Mouse (Mus musculus): Measurements from ENCODE around the gene Usf2.
"Not testable (repeated sequence)": the region's sequence is repeated elsewhere in the genome, so short reads cannot be mapped to it uniquely, and the experiment has no call there.

Gene Usf2

DNA sequence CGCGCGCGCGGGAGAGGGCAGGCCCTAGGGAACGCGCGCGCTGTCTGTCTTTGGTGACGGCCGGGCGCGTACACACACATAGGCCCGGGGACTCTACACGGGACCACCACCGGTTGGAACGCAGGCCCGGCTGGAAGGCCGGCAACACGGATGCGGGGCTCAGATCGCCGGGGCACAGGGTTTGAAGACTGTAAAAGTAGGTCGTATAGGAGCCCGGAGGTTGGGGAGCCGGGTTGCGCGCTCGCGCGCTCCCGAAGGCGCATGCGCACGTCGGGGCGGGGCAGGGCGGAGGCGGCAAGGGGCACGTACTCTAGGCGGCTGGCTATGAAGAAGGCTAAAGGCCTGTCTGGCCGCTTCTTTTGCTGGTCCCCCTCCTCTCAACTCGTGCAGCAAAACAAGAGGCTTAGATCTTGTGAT lies 772 bp upstream of the Usf2 start:
- DNase-seq = peak; percentile 94

DNA sequence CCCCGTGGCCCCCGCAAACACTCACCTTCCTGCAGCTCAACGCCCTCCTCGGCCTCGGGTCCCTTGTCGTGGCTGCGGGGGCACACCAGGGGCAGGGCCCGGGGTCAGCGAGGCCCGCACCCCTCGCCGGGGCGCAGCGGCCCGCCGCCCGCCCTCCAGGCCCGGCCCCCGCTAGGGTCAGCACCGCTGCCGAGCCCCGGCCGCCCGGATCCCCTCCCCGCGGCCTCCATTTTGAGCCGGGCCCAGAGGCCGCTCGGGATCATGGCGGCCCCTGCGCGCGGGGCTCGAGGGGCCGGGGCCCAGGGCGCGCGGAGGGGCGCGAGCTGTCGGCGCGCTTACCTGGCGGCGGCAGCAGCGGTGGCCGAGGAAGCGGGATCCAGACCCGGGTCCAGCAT lies 249 bp downstream of the Usf2 start:
- DNase-seq = no peak

DNA sequence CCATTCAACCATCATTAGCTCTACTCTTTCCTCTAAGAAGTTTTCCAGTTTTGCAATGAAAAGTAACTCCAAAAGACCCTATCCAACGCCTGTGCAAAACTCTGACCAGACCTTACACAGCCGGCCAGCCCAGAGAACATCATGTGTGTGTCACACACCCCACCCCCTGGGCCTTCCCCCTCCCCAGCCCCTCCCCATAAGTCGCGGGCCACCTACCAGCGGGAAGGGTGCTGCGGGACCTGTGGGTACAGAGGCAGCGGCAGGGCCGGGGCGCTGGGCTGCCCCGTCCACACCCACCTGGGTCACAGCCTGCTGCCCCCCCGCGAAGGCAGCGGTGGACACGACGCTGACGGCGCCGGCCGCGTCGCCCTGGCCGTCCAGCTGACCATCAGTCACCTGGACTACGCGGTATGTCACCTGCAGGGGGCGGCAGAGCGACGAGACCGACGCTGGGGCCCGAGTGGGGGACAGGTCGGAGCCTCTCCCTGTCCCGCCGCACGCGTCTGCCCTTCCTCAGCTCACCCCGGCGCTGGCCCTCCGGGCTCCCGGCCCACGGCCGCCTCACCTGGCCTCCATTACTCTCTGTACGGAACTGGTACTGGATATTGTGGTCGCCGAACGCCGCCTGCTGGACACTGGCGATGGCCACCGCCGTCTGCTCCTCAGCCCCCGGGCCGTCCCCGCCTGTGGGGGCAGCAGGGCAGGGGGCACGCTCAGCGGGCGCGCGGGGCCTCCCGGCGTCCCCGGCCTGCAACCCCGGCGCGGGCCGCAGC lies 833 bp downstream of the Usf2 start:
- peak; percentile 93 for DNase-seq

DNA sequence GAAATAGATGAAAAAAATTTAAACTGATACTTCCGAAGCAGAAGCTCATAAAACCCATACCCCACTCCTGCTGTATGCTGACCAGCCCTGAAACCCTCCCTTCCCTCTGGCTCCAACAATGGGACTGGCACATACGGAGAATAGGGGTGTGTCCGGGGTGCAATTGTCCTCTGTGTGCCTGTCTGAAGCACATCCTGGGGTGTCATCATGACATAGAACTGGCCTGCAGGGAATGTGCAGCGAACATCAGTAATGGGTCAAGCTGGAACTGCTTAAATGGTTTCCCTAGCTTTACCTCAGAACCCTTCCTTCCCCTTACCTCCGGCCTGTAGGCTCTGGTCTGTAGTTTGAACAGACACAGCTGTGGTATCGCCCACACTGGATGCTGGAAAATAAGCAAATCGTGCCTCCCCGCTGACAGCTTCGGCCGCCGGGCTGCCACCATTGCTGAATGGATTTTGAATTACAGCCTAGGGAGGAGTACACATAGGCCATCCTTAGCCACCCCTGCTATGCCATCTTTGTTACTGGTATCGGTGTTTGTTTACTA lies 1.6 kb downstream of the Usf2 start:
- no peak for DNase-seq

DNA sequence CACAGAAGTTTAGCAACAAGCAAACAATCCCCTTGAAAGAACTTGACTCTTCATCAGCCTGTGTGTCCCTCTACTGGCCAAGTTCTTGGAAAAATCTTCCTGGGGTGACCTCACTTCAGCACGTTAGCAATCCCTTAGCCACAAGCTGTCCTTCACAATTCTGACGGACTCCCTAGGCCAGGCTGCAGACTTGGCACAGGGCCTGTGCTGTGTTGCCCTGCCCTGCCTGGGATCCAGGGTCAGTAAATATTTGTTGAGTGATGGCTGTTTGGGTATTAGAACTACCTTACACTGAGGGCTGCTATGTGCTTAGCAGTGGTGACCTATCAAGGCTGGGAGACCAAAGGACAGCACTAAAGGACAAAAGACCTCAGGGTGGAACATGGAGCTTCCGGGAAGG lies 2.6 kb downstream of the Usf2 start:
- peak; percentile 12 for DNase-seq

DNA sequence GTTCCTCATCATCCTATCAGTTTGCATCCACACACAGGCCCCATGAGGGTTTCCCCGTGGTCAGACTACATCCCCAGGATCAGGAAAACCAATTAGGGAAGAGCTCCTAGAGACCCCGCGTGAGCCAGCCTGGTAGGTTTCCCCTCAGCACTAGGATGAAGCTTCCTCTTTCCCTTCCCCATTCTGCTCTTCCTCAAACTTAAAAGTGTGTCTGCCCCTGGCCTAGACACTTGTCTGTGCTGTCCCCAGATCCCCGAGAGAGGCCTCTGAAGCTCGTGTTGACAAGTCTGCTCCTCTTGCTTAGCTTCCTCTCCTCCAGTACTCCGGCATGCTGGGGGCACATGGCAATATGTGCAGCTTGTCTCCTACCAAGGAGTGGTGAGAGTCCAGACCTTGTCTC lies 3.1 kb downstream of the Usf2 start:
- peak; percentile 21 for DNase-seq

DNA sequence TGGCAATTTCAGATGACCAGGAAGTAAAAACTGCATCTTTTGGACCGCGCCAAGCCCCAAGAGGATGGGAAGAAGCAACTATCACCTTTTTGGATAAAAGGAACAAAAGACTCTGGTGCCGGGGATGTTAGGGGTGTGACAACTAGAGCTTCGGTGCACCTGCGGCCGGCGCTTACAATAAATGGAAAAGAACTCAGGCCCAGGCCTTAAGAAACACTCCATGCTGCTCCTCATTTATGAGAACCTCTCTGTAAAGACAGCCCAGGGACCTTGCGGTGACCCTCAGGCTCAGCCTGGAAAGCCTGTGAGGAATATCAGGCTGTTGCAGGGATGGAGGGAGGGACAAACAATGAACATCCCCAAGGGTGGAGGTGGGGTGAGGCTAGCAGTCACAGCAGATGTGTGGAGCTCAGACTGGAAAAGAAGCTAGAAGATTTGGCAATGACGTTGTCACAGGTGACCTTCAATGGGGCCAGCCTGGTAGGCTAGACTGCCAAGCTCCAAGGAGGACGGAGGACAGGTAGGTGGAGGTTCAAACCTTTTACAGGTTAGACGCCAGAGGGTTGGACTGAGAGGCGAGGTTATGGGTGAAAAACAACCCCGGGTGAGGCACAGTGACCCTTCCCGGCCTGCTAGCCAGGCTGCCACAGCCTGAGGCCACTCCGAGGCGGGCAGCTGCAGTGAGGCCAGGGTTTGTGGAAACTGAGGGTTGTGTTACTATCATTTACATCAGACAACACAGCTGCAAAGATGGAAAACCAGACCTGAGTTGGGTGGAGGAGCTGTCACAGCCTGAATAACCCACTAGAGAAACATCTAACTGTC lies 4.0 kb downstream of the Usf2 start:
- no peak for DNase-seq

DNA sequence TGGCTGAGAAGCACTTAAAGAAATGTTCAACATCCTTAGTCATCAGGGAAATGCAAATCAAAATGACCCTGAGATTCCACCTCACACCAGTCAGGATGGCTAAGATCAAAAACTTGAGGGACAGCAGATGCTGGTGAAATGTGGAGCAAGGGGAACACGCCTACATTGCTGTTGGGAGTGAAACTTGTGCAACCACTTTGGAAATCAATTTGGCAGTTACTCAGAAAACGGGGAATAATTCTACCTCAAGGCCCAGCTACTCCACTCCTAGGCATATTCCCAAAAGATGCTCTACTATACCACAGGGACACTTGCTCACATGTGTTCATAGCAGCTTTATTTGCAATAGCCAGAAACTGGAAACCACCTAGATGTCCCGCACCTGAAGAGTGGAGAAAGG lies 6.7 kb downstream of the Usf2 start:
- not testable (repeated sequence) for DNase-seq

DNA sequence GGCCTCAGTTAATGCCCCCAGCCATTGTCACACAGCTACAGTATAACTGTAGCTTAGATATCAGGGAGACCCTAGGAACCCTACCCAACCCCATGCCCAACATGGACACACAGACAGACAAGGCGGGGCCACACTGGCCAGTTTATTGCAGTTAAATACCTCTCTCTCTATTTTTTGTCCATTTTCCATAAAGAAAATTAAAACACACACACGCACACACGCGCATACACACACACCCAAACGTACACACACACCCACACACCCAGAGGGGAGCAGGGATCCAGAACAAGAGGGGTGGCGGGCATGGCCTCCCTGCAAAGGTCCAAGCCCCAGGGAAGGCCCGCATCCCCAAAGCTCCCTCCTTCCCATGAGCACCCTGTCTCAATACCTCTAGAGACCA lies 10.7 kb downstream of the Usf2 start:
- no peak for DNase-seq

DNA sequence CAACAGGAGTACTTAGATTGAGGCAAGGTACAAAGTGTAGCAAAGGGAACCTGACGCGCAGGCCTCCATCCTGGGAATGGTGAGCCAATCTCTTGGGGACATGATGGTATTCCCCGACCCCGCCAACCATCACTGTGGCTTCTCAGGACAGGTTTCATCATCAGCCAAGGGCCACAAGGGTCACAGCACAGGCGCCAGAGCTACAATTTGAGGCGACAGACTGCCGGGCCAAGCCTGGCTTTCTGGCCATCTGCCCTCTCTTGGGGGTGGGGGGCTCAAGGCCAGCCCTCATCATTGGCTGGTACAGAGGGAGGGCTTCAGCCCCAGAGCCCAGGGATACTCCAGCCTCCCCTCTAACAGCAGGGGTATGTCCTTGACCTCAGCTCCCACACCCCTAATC lies 11.1 kb downstream of the Usf2 start:
- DNase-seq = not testable (repeated sequence)

DNA sequence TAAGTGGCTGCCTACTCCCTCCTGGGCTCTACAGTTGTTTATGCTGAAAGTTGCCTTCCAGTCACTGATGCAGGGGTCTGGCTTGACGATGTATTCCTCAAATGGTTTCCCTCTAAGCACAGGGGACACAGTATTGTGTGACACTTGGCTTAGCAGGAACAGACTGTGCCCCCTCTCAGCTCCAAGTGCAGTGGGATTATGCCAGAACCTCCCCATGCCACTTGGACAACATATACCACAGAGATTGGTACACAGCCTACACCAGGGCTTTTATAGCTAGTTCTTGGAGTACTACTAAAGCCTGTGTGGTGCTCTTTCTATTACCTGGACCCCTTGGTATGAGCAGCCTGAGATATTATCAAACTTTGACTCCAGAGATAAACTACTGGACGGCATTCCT lies 11.9 kb downstream of the Usf2 start:
- DNase-seq = not testable (repeated sequence)

DNA sequence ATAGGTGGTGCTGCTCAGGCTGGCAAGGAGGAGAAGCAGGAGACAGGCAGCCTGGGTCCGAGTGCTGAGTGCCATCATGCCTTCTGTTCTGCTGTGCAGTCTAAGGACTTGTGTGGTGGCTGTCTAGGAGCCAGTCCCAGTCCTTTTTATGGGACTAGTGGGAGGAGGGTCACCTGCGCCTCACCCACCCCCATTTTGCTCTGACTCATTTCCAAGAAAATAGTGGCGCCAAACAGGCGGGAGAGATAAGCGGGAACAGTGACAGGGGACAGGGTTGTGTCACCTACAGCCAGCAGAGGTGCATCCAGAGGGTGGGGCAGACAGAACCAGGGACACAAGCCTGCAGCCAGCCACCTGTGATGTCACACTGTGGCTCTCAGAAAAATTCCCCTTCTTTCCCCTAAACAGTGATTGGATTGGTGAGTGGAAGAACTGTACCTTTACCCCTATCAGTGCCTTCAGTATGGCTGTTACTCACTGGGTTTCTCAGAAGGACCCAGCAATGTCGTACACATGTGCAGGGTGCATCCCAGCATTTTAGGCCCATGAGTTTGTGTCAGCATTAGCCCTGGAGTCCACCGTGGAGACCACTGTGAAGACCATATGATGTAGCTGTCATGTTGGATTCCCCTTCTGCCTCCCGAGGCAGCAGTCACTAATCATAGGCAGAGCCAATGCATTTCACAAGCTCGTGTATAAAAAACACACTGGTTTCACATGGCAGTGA lies 12.5 kb downstream of the Usf2 start, which contains the start of gene Hamp:
TSS of gene Hamp (minus strand) at position 124 of the 727 bp plus-strand sequence.
- no peak for DNase-seq

DNA sequence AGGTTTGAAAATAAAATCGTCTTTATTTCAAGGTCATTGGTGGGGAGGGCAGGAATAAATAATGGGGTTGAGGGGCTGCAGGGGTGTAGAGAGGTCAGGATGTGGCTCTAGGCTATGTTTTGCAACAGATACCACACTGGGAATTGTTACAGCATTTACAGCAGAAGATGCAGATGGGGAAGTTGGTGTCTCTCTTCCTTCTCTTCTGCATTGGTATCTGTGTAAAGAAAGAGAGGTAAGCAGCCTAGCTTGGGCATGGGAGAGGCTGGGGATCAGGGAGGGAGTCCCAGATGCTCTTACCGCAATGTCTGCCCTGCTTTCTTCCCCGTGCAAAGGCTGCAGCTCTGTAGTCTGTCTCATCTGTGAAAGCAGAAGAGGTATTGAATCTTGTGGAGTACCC lies 14.2 kb downstream of the Usf2 start:
- not testable (repeated sequence) for DNase-seq

DNA sequence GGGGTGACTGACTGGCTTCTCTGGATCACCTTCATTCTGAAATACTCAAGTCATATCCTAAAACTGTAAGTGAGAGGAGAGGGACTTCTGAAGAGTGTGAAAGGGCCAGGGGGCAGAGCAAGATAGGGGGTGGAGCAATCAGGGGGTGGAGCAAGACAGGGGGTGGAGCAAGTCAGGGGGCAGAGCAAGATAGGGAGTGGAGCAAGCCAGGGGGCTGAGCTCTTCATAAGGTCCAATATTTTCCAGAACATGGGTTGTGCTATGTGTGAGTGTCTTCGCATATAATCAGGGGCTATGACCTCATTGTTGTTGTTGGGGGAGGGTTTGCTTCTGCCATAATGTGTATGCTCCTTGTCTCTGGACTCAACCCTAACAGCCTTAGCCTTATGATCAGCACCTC lies 16.5 kb downstream of the Usf2 start:
- not testable (repeated sequence) for DNase-seq

DNA sequence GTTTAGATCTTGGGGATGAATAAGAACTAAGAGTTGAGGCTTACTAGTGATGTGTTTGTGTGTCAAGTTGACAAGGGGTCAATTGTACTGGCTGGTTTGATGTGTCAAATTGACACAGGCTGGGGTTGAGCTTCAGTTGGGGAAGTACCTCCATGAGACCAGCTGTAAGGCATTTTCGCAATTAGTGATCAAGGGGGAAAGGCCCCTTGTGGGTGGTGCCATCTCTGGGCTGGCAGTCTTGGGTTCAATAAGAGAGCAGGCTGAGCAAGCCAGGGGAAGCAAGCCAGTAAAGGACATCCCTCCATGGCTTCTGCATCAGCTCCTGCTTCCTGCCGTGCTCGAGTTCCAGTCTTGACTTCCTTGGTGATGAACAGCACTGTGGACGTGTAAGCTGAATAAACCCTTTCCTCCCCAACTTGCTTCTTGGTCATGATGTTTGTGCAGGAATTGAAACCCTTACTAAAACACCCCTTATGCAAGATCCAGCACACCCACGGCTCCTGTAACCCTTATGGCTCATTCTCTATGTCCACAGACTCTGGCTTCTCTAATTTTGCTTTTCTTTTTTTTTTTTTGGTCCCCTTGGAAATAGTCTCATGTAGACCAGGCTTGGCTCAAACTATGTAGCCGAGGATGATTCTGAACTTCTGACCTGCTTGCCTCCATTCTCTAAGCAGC lies 21.0 kb downstream of the Usf2 start:
- not testable (repeated sequence) for DNase-seq

DNA sequence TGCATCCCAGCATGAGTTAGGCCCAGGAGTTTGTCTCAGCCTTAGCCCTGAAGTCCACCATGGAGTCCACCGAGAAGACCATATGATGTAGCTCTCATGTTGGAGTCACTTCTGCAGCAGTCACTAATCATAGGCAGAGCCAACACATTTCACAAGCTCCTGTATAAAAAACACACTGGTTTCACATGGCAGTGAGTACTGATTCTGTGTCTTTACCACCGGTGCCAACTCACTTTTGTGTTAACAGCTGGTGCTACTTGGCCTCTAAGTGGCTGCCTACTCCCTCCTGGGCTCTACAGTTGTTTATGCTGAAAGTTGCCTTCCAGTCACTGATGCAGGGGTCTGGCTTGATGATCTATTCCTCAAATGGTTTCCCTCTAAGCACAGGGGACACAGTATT lies 32.0 kb downstream of the Usf2 start, which contains the start of gene Hamp2:
TSS of gene Hamp2 (minus strand) at position 101 of the 400 bp plus-strand sequence.
- not testable (repeated sequence) for DNase-seq

DNA sequence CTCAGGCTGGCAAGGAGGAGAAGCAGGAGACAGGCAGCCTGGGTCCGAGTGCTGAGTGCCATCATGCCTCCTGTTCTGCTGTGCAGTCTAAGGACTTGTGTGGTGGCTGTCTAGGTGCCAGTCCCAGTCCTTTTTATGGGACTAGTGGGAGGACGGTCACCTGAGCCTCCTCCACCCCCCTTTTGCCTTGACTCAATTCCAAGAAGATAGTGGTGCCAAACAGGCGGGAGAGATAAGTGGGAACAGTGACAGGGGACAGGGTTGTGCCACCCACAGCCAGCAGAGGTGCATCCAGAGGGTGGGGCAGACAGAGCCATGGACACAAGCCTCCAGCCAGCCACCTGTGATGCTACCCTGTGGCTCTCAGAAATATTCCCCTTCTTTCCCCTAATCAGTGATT lies 32.5 kb downstream of the Usf2 start:
- DNase-seq = no peak

DNA sequence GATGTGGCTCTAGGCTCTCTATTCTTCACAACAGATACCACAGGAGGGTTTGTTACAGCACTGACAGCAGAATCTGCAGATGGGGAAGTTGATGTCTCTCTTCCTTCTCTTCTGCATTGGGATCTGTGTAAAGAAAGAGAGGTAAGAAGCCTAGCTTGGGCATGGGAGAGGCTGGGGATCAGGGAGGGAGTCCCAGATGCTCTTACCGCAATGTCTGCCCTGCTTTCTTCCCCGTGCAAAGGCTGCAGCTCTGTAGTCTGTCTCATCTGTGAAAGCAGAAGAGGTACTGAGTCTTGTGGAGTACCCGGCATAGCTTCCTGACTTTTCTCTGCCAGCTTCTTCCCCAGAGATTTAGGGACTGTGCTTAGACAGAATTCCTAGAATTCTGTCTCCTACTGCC lies 34.1 kb downstream of the Usf2 start:
- not testable (repeated sequence) for DNase-seq

DNA sequence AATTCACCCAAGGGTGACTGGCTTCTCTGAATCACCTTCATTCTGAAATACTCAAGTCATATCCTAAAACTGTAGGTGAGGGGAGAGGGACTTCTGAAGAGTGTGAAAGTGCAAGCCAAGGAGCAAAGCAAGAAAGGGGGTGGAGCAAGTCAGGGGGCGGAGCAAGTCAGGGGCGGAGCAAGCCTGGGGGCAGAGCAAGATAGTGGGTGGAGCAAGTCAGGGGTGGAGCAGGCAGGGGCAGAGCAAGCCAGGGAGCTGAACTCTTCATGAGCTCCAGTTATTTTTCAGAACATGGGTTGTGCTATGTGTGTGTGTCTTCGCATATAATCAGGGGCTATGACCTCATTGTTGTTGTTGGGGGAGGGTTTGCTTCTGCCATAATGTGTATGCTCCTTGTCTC lies 36.4 kb downstream of the Usf2 start:
- DNase-seq = peak; percentile 67

DNA sequence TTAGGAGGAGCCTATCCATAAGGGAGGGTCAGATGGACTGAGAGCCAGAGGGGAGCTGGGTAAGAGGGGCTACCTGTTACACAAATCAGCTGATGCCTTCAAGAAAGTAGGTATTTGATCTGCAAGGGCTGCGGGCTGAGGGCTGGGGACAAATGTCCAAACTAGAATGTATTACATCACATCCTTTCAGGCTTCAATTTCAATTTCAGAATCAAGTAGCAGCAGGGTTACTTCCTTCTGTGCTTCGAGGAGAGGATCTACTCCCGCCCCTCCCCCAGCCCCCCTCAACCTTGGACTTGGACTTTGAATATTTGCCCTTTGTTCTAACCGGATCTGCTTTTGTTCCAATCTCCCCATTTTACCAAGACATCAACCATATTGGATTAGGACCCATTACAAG lies 39.4 kb downstream of the Usf2 start:
- no peak for DNase-seq

DNA sequence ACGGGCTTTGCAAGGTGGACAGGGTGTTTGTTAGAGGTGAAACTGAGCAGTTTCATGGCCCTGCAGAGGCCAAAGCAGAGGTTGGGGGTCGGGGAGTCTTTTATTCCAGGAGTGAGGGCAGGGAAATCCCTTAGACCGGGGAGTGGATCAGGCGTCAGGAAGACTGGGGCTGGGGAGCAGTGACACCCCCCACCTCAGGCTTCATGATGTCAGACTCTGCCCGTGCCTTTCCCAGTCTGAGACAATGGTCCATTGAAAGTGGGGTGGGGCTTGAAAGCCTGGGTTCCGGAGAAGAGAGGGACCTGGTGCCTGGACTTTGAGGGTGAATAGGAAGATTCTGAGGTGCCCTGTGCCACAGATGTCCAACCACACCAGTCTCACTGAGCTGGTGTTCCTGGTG lies 39.9 kb downstream of the Usf2 start:
- no peak for DNase-seq

DNA sequence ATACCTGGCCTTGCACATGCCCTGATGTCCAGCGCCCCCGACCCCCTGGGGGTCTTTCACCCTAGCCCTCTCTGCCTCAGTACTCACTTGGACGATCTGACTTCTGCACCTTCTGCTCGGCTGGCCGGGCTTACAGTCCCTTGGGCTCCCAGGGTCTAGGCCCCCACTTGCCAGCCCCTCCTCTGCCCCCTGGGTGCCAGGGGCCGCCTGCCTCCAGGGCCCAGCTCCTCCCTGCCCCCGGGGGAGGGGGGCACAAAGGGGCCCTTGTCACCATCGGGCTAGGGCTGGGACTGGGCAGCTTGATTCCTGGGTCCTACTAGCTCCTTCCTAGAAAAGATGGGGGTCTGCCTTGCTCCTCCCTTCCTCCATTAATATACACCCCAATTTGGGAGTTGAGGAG lies 41.9 kb downstream of the Usf2 start, which contains the start of gene Mag:
TSS of gene Mag (minus strand) at position 142 of the 400 bp plus-strand sequence.
- DNase-seq = no peak

Measured in liver (tissue).